Mouse (Mus musculus) lung, embryonic 14.5 days (tissue): ENCODE data around the gene Cbwd1. TPM values are rescaled to one million over a fixed set of nuclear protein-coding genes. Genes with fewer than 3 reads are reported as not detected.
A peak's percentile ranks its signal among the peaks of the same experiment; 100 is the strongest.

Source experiments
- ATAC-seq: fragments of 200-750 bp; cut with Nextera tagmentation; 2 replicates; pipeline ENCODE4 v1.8.0; 2017; ENCODE audit warnings: mild to moderate bottlenecking, moderate TSS enrichment, moderate library complexity; ENCODE audit not compliant: insufficient read depth
- DNase-seq: peaks from one replicate; pipeline ENCODE4 v3.0.0-alpha.2; 2015
- H3K27ac ChIP-seq: fragments of 300-500 bp; sonication (generic); 2 replicates; pipeline ENCODE4 v1.5.1; 2014; ENCODE audit warnings: low read depth, mild to moderate bottlenecking, moderate library complexity
- H3K27me3 ChIP-seq: fragments of 300-500 bp; sonication (generic); 2 replicates; pipeline ENCODE4 v1.6.1; 2014; ENCODE audit warnings: low read length, control low read depth; ENCODE audit not compliant: insufficient read depth
- H3K36me3 ChIP-seq: fragments of 300-500 bp; sonication (generic); 2 replicates; pipeline ENCODE4 v1.6.1; 2014; ENCODE audit warnings: control low read depth; ENCODE audit not compliant: insufficient read depth
- H3K4me1 ChIP-seq: fragments of 300-500 bp; sonication (generic); 2 replicates; pipeline ENCODE4 v1.6.1; 2014; ENCODE audit warnings: antibody characterized with exemption, control low read depth; ENCODE audit not compliant: insufficient read depth
- H3K4me2 ChIP-seq: fragments of 300-500 bp; sonication (generic); 2 replicates; pipeline ENCODE4 v1.6.1; 2014; ENCODE audit warnings: mild to moderate bottlenecking
- H3K4me3 ChIP-seq: fragments of 300-500 bp; sonication (generic); 2 replicates; pipeline ENCODE4 v1.5.1; 2014; ENCODE audit warnings: low read depth, low read length
- H3K9ac ChIP-seq: fragments of 300-500 bp; sonication (generic); 2 replicates; pipeline ENCODE4 v1.6.1; 2014
- H3K9me3 ChIP-seq: fragments of 300-500 bp; sonication (generic); 2 replicates; pipeline ENCODE4 v1.6.1; 2016; ENCODE audit warnings: low read depth, low read length, control low read depth
- CTCF ChIP-seq: IDR thresholded peaks from 2 replicates; pipeline ENCODE4 v1.5.1; 2016; ENCODE audit warnings: antibody characterized with exemption, low read depth
- WGBS: fragments of 180-500 bp; shearing (Covaris S2); extraction: QIAGEN DNeasy Blood & Tissue Kit; methylation state at CpG from one replicate; pipeline ENCODE4 v1.1.7; 2014; 5-methylcytosine and 5-hydroxymethylcytosine counted together
- polyA plus RNA-seq: library from polyadenylated mRNA; unstranded; fragments of >200 nt; fragmentation: Nextera tagmentation; extraction: Ambion mirVana; gene quantifications from 2 replicates; pipeline ENCODE4 v1.2.1, GENCODE M21; 2014

Gene Cbwd1
- polyA plus RNA-seq, 1 experiment from 2014 or later = 21.5 TPM

- ATAC-seq = no peak
- WGBS = 53% methylated on average over 11 of the region's 11 CpGs
- H3K36me3 ChIP-seq = no peaks in the 10 kb centered on the region
- no peaks in the 10 kb centered on the region for H3K9me3 ChIP-seq
- no peak overlapping the region for H3K4me3 ChIP-seq
- DNase-seq = no peak
- no peaks in the 10 kb centered on the region for H3K4me1 ChIP-seq
- no peak for TF ChIP-seq CTCF
- no peaks in the 10 kb centered on the region for H3K27me3 ChIP-seq
- H3K4me2 ChIP-seq = no peak overlapping the region
- H3K9ac ChIP-seq = no peak overlapping the region
- H3K27ac ChIP-seq = no peak overlapping the region
These were observed 16.6 kb upstream of the Cbwd1 start for GRCm38 (mm10) chr19:24977991-24978390.

GRCm38 (mm10) chr19:24972701-24973390 lies 11.4 kb upstream of the Cbwd1 start:
- WGBS = 72% methylated on average over 3 of the region's 3 CpGs
- Histone ChIP-seq H3K4me3 (no peak overlapping the region), H3K4me1 (no peaks in the 10 kb centered on the region), H3K27ac (no peak overlapping the region), H3K4me2 (no peak overlapping the region), H3K9me3 (no peaks in the 10 kb centered on the region), H3K27me3 (no peaks in the 10 kb centered on the region), H3K9ac (no peak overlapping the region), H3K36me3 (no peaks in the 10 kb centered on the region)
- TF ChIP-seq CTCF = no peak
- DNase-seq = no peak
- ATAC-seq = no peak

DNA sequence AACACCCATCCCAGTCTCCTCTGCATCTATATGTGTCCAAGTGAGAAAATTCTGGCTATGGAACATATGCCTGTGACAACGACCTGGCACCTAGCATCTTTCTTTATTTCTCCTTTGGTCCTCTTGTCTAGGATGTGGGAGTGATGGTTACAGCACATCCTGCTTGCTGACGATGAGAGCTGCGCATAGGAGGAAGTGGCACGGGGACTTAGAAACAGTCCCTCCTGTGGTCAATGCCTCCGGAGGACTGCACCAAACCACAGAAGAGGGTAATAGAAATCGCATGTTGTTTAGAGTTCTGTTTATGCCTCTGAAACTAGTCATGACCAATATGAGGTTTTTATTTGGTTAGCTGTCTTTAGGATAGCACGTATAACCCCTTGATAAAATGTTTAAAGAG lies 9.9 kb upstream of the Cbwd1 start:
- Histone ChIP-seq H3K27ac (no peak overlapping the region), H3K4me1 (no peaks in the 10 kb centered on the region), H3K36me3 (no peaks in the 10 kb centered on the region), H3K4me2 (no peak overlapping the region), H3K9me3 (no peaks in the 10 kb centered on the region), H3K27me3 (no peaks in the 10 kb centered on the region), H3K9ac (no peak overlapping the region), H3K4me3 (no peak overlapping the region)
- TF ChIP-seq CTCF = no peak
- 76% methylated on average over 7 of the region's 7 CpGs for WGBS
- DNase-seq (no peak), ATAC-seq (no peak)

DNA sequence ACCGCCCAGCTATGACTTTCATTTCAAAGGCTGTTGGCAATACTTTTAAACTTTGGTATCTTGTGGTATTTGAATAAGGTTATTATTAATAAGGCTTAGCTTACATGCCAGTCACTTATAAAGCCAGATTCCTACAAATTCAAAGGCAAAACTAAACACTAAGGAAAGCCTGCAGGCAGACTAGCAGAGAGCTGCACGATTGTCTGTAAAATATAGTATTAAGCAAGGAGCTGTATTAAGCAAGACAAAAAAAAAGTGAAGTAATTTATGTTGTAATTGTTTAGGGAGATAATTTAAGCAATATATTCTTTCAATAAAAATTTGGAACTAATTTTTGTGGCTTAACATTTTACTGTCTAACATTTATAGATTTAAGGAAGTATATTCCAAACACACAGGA lies 5.5 kb upstream of the Cbwd1 start:
- H3K4me3 ChIP-seq = no peak overlapping the region
- TF ChIP-seq CTCF = no peak
- H3K36me3 ChIP-seq = no peaks in the 10 kb centered on the region
- H3K27ac ChIP-seq = no peak overlapping the region
- no peaks in the 10 kb centered on the region for H3K9me3 ChIP-seq
- ATAC-seq (no peak), DNase-seq (no peak)
- H3K4me1 ChIP-seq = no peaks in the 10 kb centered on the region
- WGBS = 78% methylated on average over 2 of the region's 2 CpGs
- no peak overlapping the region for H3K4me2 ChIP-seq
- H3K9ac ChIP-seq = no peak overlapping the region
- no peaks in the 10 kb centered on the region for H3K27me3 ChIP-seq

DNA sequence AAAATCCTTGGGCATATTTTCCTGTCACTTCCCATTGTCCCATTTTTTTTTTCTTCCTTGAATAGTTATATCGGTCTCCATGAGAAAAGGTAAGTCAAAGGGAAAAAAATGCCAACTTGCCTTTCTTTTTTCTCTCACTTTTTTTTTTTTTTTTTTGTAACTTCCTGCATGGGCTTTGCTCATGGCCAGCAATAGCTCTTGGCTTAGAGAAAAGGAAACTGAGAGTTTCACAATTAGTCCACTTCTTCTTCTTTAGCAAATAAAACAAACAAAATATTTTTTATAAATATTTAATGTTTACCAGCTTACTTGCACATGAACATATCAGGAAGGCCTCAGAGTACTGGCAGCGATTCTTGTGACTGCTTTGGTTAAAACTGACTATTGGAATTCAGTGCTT lies 4.8 kb upstream of the Cbwd1 start:
- Histone ChIP-seq H3K4me3 (no peak overlapping the region), H3K9ac (no peak overlapping the region), H3K27me3 (no peaks in the 10 kb centered on the region), H3K4me2 (no peak overlapping the region), H3K4me1 (no peaks in the 10 kb centered on the region), H3K36me3 (no peaks in the 10 kb centered on the region), H3K27ac (no peak overlapping the region), H3K9me3 (no peaks in the 10 kb centered on the region)
- no peak for DNase-seq
- no peak for TF ChIP-seq CTCF
- 73% methylated on average over 2 of the region's 2 CpGs for WGBS
- no peak for ATAC-seq

- Histone ChIP-seq H3K9ac (no peak overlapping the region), H3K9me3 (no peaks in the 10 kb centered on the region), H3K36me3 (peaks cover 17% of the 10 kb centered on the region), H3K4me2 (no peak overlapping the region), H3K4me3 (no peak overlapping the region), H3K27ac (no peak overlapping the region), H3K4me1 (no peaks in the 10 kb centered on the region), H3K27me3 (no peaks in the 10 kb centered on the region)
- DNase-seq = peak; percentile 91
- TF ChIP-seq CTCF = peak; percentile 66
- 31% methylated on average over 3 of the region's 3 CpGs for WGBS
- ATAC-seq = no peak
These were observed 2.9 kb downstream of the Cbwd1 start for GRCm38 (mm10) chr19:24958531-24958930.

DNA sequence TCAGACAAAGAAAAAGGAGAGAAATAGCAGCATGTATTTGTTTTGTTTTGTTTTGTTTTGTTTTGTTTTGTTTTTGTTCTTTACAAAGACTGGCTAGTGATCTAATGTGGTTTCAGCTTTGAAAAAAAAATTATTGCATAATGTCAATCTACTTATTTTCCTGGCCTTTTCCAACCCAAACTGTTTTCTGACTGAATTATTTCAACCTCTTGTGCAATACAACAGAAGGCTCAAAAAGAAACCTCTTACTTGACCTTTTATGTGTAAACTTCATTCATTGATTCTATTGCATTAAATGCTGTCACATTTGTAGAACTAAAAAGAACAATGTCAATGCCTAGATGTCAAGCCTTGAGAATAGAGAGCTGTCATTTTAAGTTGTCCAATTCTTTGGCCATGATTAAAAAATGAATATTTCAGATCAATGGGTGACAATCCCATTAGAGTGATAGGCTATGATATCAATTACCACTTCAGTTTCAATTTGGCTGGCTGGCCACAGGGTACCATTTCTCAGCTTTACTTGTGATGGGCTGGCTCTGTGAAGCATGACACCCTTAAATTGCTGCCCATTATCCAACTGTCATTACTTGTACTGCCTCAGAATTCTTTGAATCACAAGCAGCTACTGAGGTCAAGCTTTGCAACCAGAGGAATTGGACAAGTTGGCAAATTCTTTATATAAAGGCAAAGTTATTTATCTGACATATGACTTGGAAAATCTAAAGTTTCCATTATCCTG lies 15.7 kb downstream of the Cbwd1 start:
- TF ChIP-seq CTCF = no peak
- Histone ChIP-seq H3K36me3 (no peaks in the 10 kb centered on the region), H3K9ac (no peak overlapping the region), H3K27ac (no peak overlapping the region), H3K4me2 (no peak overlapping the region), H3K27me3 (no peaks in the 10 kb centered on the region), H3K9me3 (no peaks in the 10 kb centered on the region), H3K4me3 (no peak overlapping the region), H3K4me1 (no peaks in the 10 kb centered on the region)
- no peak for ATAC-seq
- DNase-seq = no peak
